Mouse (Mus musculus) adrenal gland, adult (tissue): Measurements from ENCODE around the gene Kcnj14.

Source experiments
- DNase-seq, 2 experiments: peaks; one replicate each; pipeline ENCODE4 v3.0.0; 2022 to 2023; ENCODE audit warnings: low spot score in 1 of 2; ENCODE audit not compliant: inconsistent age in 2 of 2

Kcnj14 gene

DNA sequence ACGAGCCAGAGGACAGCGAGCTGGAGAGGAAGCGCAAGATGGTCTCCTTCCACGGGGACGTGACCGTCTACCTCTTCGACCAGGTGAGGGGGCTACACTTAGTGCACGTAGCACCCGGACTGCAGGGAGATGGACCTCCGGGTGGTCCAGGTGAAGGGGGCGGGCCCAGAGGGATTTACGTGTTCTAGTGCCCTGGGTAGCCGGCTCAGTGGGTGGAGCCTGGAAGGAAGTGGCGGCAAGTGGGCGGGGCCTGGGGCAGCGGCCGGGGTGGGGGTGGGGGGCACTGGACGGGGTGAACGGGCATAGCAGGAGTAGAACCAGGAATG, 26.1 kb downstream of the Kcnj14 start:
- no peak for DNase-seq

GRCm38 (mm10) chr7:45797661-45798510, 26.7 kb downstream of the Kcnj14 start:
- DNase-seq = peak in 1 of 2 experiments; percentile 78

- no peak for DNase-seq
Observed at GRCm38 (mm10) chr7:45796950-45797349, 27.6 kb downstream of the Kcnj14 start.

DNA sequence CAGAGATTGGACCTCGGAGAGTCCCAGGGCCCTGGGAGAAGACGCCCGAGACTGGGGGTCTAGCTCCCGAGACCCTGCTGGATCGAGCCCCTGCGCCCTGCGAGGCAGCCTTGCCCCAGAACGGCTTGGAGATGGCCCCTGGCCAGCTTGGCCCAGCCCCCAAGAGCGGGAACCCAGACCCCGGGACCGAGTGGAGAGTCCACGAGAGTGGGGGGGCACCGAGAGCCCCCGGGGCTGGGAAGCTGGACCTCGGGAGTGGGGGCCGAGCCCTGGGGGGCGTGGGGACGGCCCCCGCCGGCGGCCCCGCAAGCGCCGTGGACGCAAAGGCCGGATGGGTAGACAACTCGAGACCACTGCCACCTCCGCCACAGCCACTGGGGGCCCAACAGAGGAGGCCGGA, 29.6 kb downstream of the Kcnj14 start:
- DNase-seq = peak in 1 of 2 experiments; percentile 16

- DNase-seq = peak in 1 of 2 experiments; percentile 13
Observed at GRCm38 (mm10) chr7:45793969-45794585, 30.5 kb downstream of the Kcnj14 start.

GRCm38 (mm10) chr7:45793240-45793639, 31.3 kb downstream of the Kcnj14 start:
- peak; percentile 16 to 48 for DNase-seq

DNA sequence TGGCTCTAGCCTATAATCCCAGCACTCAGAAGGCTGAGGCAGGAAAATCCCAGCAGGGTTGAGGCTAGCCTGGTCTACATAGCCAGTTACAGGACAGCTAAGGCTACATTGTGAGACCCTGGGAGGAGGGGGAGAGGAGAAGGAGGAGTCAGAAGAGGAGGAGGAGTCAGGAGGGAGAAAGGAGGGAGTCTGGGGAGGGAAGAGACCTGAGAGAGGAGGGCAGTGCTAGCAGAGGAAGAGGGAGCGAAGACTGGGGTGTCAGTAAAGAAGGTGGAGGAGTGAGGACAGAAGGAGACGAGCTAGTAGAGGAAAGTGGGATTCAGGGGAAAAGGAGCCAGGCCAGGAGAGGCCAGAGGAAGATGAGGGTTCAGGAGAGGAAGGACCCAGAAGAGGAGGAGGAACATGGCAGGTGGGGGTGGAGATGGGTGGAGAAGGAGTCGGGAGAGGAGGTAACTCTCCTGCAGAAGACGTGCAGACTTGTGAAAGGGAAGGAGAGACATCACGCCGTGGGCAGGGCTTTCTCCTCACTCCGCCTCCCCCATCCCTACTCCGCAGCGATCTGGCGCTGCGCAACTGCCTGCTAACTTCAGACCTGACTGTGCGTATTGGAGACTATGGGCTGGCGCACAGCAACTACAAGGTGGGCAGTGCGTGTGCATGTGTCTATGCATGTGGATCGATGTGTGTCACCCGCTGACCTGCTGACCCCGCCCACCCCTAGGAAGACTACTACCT, 32.7 kb downstream of the Kcnj14 start:
- peak in 1 of 2 experiments; percentile 24 for DNase-seq

GRCm38 (mm10) chr7:45790721-45791120, 33.9 kb downstream of the Kcnj14 start:
- peak; percentile 50 to 67 for DNase-seq

DNA sequence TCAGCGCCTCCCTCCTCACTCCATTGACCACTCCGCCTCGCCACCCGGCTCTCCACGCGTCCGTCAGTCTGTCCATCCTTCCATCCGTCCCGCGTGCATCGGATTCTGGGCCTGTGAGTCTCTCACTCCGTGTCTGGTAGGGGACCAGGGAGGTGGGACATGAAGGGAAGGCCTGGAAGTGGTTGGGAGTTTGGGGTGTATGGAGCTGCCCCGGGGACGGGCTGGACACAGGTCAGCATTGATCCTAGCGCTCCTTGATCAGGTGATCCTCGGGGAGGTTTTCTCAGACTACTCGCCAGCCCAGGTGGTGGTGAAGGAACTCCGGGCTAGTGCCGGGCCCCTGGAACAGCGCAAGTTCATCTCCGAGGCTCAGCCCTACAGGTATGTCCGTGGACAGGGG, 36.9 kb downstream of the Kcnj14 start:
- DNase-seq = peak in 1 of 2 experiments; percentile 22

GRCm38 (mm10) chr7:45786661-45787413, 37.7 kb downstream of the Kcnj14 start:
- DNase-seq = peak in 1 of 2 experiments; percentile 30

DNA sequence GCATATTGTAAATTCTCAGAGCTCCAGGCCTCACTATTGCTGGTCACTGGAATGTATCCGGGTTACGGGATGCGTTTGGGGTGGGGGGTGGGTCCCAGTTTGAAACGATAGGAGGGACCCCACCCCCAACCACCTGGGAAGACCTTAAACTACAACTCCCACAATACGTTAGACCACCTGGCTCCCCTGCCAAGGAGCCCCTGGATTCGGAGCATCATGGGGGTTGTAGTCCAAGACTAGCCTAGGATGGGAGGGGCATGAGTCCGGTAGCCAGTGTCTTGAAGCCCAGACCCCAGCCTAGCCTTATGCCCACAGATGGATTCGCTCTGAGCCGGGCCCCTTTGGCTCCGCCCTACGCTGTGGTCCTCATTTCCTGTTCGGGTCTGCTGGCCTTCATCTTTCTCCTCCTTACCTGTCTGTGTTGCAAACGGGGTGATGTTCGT, 38.4 kb downstream of the Kcnj14 start:
- DNase-seq = peak in 1 of 2 experiments; percentile 53

DNA sequence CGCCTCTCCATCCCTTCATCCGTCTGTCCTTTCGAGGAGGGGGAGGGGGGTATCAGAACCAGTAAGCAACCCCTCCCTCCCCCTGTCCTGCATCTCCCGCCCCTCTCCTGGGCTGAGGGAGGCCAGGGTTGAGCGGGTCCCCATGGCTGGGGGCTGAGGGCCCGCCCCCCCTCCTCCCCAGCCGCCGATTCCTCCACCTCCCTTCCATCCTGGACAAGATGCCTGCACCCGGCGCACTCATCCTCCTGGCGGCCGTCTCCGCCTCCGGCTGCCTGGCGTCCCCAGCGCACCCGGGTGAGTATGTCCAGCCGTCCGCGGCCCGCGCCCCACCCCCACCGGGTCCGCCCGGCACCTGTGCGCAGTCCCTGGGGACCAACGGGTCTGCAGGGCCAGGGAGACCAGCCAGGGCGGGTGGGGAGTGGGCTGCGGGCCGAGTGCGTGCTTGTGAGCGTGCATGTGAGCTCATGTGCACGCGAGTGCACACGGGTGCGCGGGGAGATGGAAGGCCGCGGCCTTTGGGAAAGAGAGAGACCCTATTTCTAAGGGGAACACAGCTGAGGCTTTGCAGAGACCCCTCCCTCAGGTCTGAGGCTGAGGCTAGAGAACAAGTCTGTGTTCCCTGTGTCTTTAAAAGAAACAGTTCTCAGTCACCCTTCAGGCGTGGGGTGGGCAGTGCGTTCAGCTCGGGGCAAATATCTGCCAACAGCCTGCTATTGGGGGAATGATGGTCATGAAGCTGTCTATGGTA, 39.0 kb downstream of the Kcnj14 start:
- DNase-seq = peak in 1 of 2 experiments; percentile 62

- peak; percentile 67 to 75 for DNase-seq
Observed at GRCm38 (mm10) chr7:45784524-45785372, 39.8 kb downstream of the Kcnj14 start, which contains the start of gene Sult2b1. TSS of gene Sult2b1 (minus strand) at chr7:45784669.

DNA sequence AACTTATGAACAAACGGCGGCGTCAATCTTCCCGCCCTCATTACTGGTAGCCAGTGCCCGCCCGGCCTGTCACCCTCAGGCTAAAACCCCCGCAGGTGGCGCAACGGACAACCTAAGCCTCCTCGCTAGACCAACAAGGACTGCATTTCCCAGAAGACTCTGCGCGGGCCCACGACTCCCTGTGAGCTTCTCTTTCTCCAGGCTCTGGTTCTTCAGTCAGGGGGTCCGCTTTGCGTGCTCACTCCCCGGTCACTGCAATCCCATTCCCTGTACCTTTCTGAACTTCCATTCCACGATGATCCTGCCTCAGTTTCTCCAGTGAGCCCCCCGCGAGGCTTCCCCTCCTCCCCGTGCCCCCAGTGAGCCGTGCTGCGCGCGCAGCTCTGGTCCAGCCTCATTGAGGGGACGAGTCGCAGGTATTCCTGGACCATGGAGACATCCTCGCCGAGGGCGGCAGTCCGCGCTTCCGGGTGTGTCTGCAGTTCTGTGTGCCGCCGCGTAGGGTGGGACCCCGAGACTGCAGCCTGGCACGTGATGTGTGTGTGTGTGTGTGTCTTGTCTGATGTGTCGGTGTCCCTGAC, 41.0 kb downstream of the Kcnj14 start, which contains the start of gene Lmtk3:
Gene Lmtk3, plus strand, starts transcription at position 228 of the 581 bp plus-strand sequence.
- DNase-seq = peak; percentile 65 to 87

DNA sequence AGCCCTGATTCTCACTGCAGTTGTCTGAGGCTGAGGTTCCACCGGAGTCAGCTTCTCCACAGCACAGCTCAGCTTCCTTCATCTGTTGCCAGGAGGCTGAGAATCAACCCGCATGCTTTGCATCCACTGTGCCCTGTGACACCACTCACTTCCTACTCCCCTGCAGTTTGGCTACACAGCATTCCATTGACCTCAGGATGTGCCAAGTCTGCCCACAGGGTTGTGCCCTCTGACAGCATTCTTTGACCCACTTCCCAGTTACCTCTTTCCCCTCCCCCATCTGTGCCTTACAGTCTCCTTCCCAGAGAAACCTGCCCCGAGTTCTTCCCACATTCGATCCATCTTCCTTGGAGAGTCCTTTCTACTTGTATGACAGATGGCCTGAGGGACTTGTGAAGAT, 42.3 kb downstream of the Kcnj14 start:
- peak in 1 of 2 experiments; percentile 38 for DNase-seq

DNA sequence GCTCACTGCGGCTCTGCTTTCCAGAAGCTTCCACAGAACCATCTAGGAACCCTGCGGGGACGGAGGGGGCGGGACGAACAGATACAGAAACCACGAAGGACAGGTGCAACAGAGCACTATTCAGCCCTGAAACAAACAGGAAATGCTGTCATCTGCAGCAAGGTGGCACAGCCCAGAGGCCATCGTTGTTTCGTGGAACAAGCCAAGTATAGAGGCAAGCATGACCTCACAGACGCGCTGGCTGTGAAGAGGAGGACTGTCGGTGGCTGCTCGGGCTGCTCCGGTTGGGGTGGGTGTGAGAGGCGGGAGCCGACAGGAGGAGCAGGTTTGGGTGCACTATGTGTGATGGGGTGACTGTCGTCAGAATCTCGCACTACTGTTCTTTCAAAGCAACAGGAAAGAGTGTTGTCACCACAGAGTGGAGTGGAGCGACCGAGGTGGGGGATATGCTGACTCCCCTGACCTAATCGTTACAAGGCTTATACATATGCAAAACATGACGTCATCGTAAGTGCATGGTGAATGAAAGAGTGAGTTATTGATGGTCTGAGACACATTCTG, 45.4 kb downstream of the Kcnj14 start:
- DNase-seq = peak in 1 of 2 experiments; percentile 24

DNA sequence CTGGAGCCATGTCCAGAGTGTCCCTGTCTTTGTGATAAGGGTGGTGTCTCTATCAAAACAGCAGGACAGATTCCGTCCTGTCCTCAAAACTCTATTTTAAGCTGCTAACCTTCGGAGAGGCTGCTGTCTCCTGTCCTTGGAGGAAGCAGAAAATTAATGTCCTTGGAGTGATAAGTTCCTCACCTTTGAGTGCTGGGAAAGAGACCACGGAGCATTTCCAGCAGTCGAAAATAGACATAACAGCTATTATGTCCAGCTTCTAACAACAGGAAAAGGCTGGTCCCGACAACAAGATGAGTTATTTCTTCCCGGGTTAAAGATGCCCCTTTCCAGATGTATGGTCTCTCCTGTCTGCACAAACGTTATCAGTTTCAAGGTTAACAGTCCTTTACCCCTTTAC, 49.3 kb downstream of the Kcnj14 start:
- DNase-seq = peak in 1 of 2 experiments; percentile 46

DNA sequence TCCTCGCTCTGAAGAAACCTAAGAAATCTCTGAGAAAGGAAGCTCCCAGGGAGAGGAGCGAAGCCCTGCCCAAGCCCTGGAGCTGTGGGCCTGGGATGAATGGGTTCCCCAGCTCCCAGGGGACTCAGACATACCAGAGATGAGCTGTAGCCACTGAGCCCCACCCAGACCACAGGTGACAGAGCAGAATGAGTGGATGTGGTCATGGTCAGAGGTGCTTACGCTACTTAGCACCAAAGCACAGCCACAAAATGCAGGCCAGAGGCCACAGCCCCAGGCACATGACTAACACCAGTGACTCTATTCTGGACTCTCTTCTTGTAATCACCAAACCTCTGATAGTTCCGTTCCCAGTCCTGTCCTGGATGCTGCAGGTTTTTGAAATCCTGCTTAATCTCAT, 53.5 kb downstream of the Kcnj14 start:
- no peak for DNase-seq
